Mouse (Mus musculus): ENCODE measurements around the gene Zfp955b. TPM values are rescaled to one million over a fixed set of nuclear protein-coding genes. Genes with fewer than 3 reads are reported as not detected.

Zfp955b gene
- polyA plus RNA-seq (2012; rRNA removed): 6.5 and 9.6 TPM in 2 replicates

DNA sequence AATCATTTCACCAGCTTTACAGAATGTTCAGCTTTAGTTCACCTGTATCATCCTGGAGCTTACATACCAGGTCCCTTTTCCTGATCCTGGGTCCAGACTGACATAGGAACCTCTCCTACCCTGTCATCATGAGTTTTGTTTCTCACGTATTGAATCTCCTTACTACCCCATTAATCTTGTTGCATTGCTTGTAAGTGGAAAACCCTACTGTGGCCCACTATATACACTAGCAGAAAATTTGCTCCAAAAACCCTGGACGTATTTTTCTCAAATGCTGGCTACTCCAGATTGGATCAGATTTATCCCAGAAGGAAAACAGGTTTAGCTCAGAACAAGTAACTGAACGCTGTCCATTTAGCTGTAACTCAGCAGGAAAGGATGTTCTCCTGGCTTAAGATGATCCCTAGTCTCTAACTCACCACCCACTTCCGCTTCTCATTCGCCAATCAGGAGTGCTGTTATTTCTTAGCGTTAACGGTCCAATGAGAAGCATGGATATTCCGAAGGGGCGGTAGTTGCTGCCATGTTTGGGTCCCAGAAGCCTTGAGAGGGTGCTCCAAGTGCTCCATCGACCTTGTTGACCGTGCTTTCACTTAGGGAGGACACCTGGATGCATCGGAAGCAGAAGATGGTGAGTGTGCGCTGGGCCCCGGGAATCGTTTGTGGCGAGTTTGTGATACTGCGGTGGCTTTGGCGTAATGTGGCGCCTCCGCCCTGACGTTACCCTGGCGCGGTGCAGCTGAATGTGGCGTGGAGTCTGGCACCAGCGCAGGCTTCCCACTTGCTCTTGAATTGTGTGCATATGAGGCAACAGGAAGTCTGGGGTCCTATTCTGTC lies at the start of gene Zfp955b:
TSS of gene Zfp955b (plus strand) at position 506 of the 837 bp plus-strand sequence.

GRCm38 (mm10) chr17:33254530-33255318 lies 34.6 kb upstream of the Zfp955b start, which contains the start of gene Zfp955a:
Gene Zfp955a, minus strand, starts transcription at chr17:33255145.

GRCm38 (mm10) chr17:33264376-33264775 lies 25.0 kb upstream of the Zfp955b start, which contains the start of gene Olfr63:
Gene Olfr63, plus strand, starts transcription at chr17:33264676.

Other genes starting within 250 kb of the Zfp955b start
- not detected in 2 replicates for gene 4921501E09Rik, start 221.5 kb upstream of the Zfp955b start, polyA plus RNA-seq (2012; rRNA removed)
- 7.3 and 9.1 TPM in 2 replicates for gene Zfp563, start 200.2 kb upstream of the Zfp955b start, polyA plus RNA-seq (2012; rRNA removed)
- gene Morc2b, start 149.9 kb upstream of the Zfp955b start, polyA plus RNA-seq (2012; rRNA removed): 0.05 and 0.12 TPM in 2 replicates
- not detected in 2 replicates for gene Olfr55, start 121.1 kb upstream of the Zfp955b start, polyA plus RNA-seq (2012; rRNA removed)
- not detected in 2 replicates for gene Olfr239, start 98.2 kb upstream of the Zfp955b start, polyA plus RNA-seq (2012; rRNA removed)
- 0.10 and 0.21 TPM in 2 replicates for gene Olfr1564, start 67.9 kb upstream of the Zfp955b start, polyA plus RNA-seq (2012; rRNA removed)
- 5.9 and 10.5 TPM in 2 replicates for gene Zfp955a, start 34.4 kb upstream of the Zfp955b start, polyA plus RNA-seq (2012; rRNA removed)
- gene Olfr63, start 24.9 kb upstream of the Zfp955b start, polyA plus RNA-seq (2012; rRNA removed): not detected in 2 replicates
- 9.0 and 14.6 TPM in 2 replicates for gene Zfp81, start 69.3 kb downstream of the Zfp955b start, polyA plus RNA-seq (2012; rRNA removed)
- 39.9 and 48.7 TPM in 2 replicates for gene Zfp101, start 105.1 kb downstream of the Zfp955b start, polyA plus RNA-seq (2012; rRNA removed)
- gene Actl9, start 143.4 kb downstream of the Zfp955b start, polyA plus RNA-seq (2012; rRNA removed): 0.05 TPM in 1 of 2 replicates, not detected in the other
- 78.9 and 124 TPM in 2 replicates for gene Adamts10, start 234.7 kb downstream of the Zfp955b start, polyA plus RNA-seq (2012; rRNA removed)